Mouse (Mus musculus) limb, embryonic 14.5 days (tissue): ENCODE measurements around the gene Fkbp1b. TPM values are rescaled to one million over a fixed set of nuclear protein-coding genes. Genes with fewer than 3 reads are reported as not detected.
A peak's percentile ranks its signal among the peaks of the same experiment; 100 is the strongest.

Experiments used
- ATAC-seq: fragments of 200-750 bp; cut with Nextera tagmentation; 2 replicates; pipeline ENCODE4 v1.8.0; 2017; ENCODE audit warnings: low read depth, moderate number of reproducible peaks, moderate TSS enrichment; ENCODE audit not compliant: low FRiP score
- DNase-seq: peaks from one replicate; pipeline ENCODE4 v3.0.0-alpha.2; 2015; ENCODE audit warnings: low spot score
- H3K27ac ChIP-seq: fragments of 300-500 bp; sonication (generic); replicated peaks from 2 replicates; pipeline ENCODE4 v1.5.1; 2014; ENCODE audit warnings: low read depth, mild to moderate bottlenecking, low read length, moderate library complexity, mixed read lengths
- H3K27me3 ChIP-seq: fragments of 300-500 bp; sonication (generic); 2 replicates; pipeline ENCODE4 v1.6.1; 2014; ENCODE audit warnings: low read length, mixed read lengths; ENCODE audit not compliant: control insufficient read depth, insufficient read depth
- H3K36me3 ChIP-seq: fragments of 300-500 bp; sonication (generic); 2 replicates; pipeline ENCODE4 v1.6.1; 2014; ENCODE audit warnings: mild to moderate bottlenecking, low read length, moderate library complexity, mixed read lengths; ENCODE audit not compliant: control insufficient read depth, insufficient read depth
- H3K4me1 ChIP-seq: fragments of 300-500 bp; sonication (generic); 2 replicates; pipeline ENCODE4 v1.6.1; 2014; ENCODE audit warnings: antibody characterized with exemption, low read length, mixed read lengths; ENCODE audit not compliant: control insufficient read depth, insufficient read depth
- H3K4me2 ChIP-seq: fragments of 300-500 bp; sonication (generic); replicated peaks from 2 replicates; pipeline ENCODE4 v1.6.1; 2014; ENCODE audit warnings: low read depth, mild to moderate bottlenecking, low read length, moderate library complexity; ENCODE audit not compliant: severe bottlenecking
- H3K4me3 ChIP-seq: fragments of 300-500 bp; sonication (generic); replicated peaks from 2 replicates; pipeline ENCODE4 v1.5.1; 2014; ENCODE audit warnings: low read length
- H3K9ac ChIP-seq: fragments of 300-500 bp; sonication (generic); 2 replicates; pipeline ENCODE4 v1.6.1; 2014; ENCODE audit warnings: mild to moderate bottlenecking, low read depth, low read length, moderate library complexity; ENCODE audit not compliant: severe bottlenecking
- H3K9me3 ChIP-seq: fragments of 300-500 bp; sonication (generic); 2 replicates; pipeline ENCODE4 v1.6.1; 2016; ENCODE audit warnings: low read length; ENCODE audit not compliant: control insufficient read depth
- POLR2A ChIP-seq: fragments of 200-500 bp; IDR thresholded peaks from 2 replicates; pipeline ENCODE4 v1.8.0; 2012; ENCODE audit warnings: inconsistent platforms, mild to moderate bottlenecking, moderate library complexity, borderline replicate concordance; ENCODE audit not compliant: insufficient read depth, insufficient read length; ENCODE audit errors: extremely low read depth
- WGBS: fragments of 180-500 bp; shearing (Covaris S2); extraction: QIAGEN DNeasy Blood & Tissue Kit; methylation state at CpG from one replicate; pipeline ENCODE4 v1.1.7; 2014; 5-methylcytosine and 5-hydroxymethylcytosine counted together
- polyA plus RNA-seq, 2 experiments: library from polyadenylated mRNA; depleted of rRNA in 1 of 2; stranded (reverse) in 1 of 2; unstranded in 1 of 2; fragments of >200 nt; fragmentation: Nextera tagmentation in 1 of 2; extraction: Ambion mirVana in 1 of 2; gene quantifications; 2 replicates each; pipeline versions ENCODE4 v1.2.1 to v1.2.3; 2012 to 2014

Gene Fkbp1b
- polyA plus RNA-seq, 2 experiments: 18.2 to 21.0 TPM

DNA sequence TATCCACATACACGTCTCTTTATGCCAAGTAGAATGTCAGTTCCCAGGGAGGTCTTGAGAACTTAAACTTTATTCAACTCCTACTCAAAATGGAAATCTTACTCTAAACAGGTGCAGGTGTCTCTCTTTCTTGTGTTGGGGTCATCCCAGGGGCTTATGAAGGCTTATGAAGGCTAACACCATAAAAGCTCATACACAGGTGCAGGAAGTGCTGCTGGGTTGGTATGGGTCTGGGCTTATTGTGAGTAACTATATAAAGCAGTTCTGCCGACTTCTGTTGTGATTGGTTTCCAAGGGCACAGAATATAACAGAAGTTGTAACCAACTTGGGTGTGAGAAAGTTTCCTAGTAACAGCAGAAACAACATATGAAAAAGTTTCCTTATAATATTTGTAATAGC lies 56.9 kb downstream of the Fkbp1b start:
- H3K4me1 ChIP-seq: no peaks in the 10 kb centered on the region
- no peak overlapping the region for H3K9ac ChIP-seq
- ATAC-seq: peak; percentile 60; the same call in 1 of the 2 replicates
- H3K27ac ChIP-seq: no peak overlapping the region
- H3K4me3 ChIP-seq: no peak overlapping the region
- no peak for TF ChIP-seq POLR2A
- WGBS: 68% methylated on average over 2 of the region's 2 CpGs
- no peaks in the 10 kb centered on the region for H3K27me3 ChIP-seq
- DNase-seq: no peak
- no peak overlapping the region for H3K4me2 ChIP-seq
- H3K9me3 ChIP-seq: no peaks in the 10 kb centered on the region
- H3K36me3 ChIP-seq: no peaks in the 10 kb centered on the region

GRCm38 (mm10) chr12:4783598-4783997 lies 57.8 kb downstream of the Fkbp1b start:
- Histone ChIP-seq H3K4me3 (no peak overlapping the region), H3K36me3 (no peaks in the 10 kb centered on the region), H3K27me3 (no peaks in the 10 kb centered on the region), H3K9ac (no peak overlapping the region), H3K4me1 (no peaks in the 10 kb centered on the region), H3K9me3 (no peaks in the 10 kb centered on the region), H3K4me2 (no peak overlapping the region), H3K27ac (no peak overlapping the region)
- TF ChIP-seq POLR2A: no peak
- DNase-seq (no peak), ATAC-seq (no peak)
- WGBS: 50% methylated on average over 5 of the region's 5 CpGs

Other genes starting within 250 kb of the Fkbp1b start
- gene Itsn2, start 249.0 kb downstream of the Fkbp1b start, polyA plus RNA-seq (2012; rRNA removed): 31.1 and 33.2 TPM in 2 replicates
- 42.6 and 49.3 TPM in 2 replicates for gene Itsn2, start 249.0 kb downstream of the Fkbp1b start, polyA plus RNA-seq (2014; fragmentation: Nextera tagmentation; extraction: Ambion mirVana)
- gene Gm3625, start 248.7 kb downstream of the Fkbp1b start, polyA plus RNA-seq (2012; rRNA removed): not detected in 2 replicates
- gene Gm3625, start 248.7 kb downstream of the Fkbp1b start, polyA plus RNA-seq (2014; fragmentation: Nextera tagmentation; extraction: Ambion mirVana): not detected in 2 replicates
- gene Fam228a, start 103.2 kb downstream of the Fkbp1b start, polyA plus RNA-seq (2012; rRNA removed): 1.8 and 1.9 TPM in 2 replicates
- gene Fam228a, start 103.2 kb downstream of the Fkbp1b start, polyA plus RNA-seq (2014; fragmentation: Nextera tagmentation; extraction: Ambion mirVana): 0.55 and 0.77 TPM in 2 replicates
- 2.4 and 2.7 TPM in 2 replicates for gene Pfn4, start 72.6 kb downstream of the Fkbp1b start, polyA plus RNA-seq (2012; rRNA removed)
- 3.8 and 4.8 TPM in 2 replicates for gene Pfn4, start 72.6 kb downstream of the Fkbp1b start, polyA plus RNA-seq (2014; fragmentation: Nextera tagmentation; extraction: Ambion mirVana)
- gene Fam228b, start 72.3 kb downstream of the Fkbp1b start, polyA plus RNA-seq (2012; rRNA removed): 8.7 and 8.8 TPM in 2 replicates
- gene Fam228b, start 72.3 kb downstream of the Fkbp1b start, polyA plus RNA-seq (2014; fragmentation: Nextera tagmentation; extraction: Ambion mirVana): 4.8 TPM in 2 replicates
- gene Sf3b6, start 24.0 kb downstream of the Fkbp1b start, polyA plus RNA-seq (2012; rRNA removed): 103 and 179 TPM in 2 replicates
- 307 and 310 TPM in 2 replicates for gene Sf3b6, start 24.0 kb downstream of the Fkbp1b start, polyA plus RNA-seq (2014; fragmentation: Nextera tagmentation; extraction: Ambion mirVana)
- 18.2 and 20.1 TPM in 2 replicates for gene Wdcp, start 1.7 kb upstream of the Fkbp1b start, polyA plus RNA-seq (2012; rRNA removed)
- gene Wdcp, start 1.7 kb upstream of the Fkbp1b start, polyA plus RNA-seq (2014; fragmentation: Nextera tagmentation; extraction: Ambion mirVana): 12.6 and 16.2 TPM in 2 replicates
- 2.3 and 3.1 TPM in 2 replicates for gene Mfsd2b, start 32.8 kb upstream of the Fkbp1b start, polyA plus RNA-seq (2012; rRNA removed)
- 1.7 and 2.2 TPM in 2 replicates for gene Mfsd2b, start 32.8 kb upstream of the Fkbp1b start, polyA plus RNA-seq (2014; fragmentation: Nextera tagmentation; extraction: Ambion mirVana)
- gene Ubxn2a, start 66.1 kb upstream of the Fkbp1b start, polyA plus RNA-seq (2012; rRNA removed): 4.6 and 5.8 TPM in 2 replicates
- gene Ubxn2a, start 66.1 kb upstream of the Fkbp1b start, polyA plus RNA-seq (2014; fragmentation: Nextera tagmentation; extraction: Ambion mirVana): 18.2 and 22.9 TPM in 2 replicates
- 23.1 and 25.0 TPM in 2 replicates for gene Atad2b, start 75.8 kb upstream of the Fkbp1b start, polyA plus RNA-seq (2012; rRNA removed)
- gene Atad2b, start 75.8 kb upstream of the Fkbp1b start, polyA plus RNA-seq (2014; fragmentation: Nextera tagmentation; extraction: Ambion mirVana): 16.2 and 19.5 TPM in 2 replicates